Mouse (Mus musculus) mouse embryonic stem cell (cell line): ENCODE results near the gene Dop1b.
"Not testable (repeated sequence)": the region's sequence is repeated elsewhere in the genome, so short reads cannot be mapped to it uniquely, and the experiment has no call there.

Source experiments
- in situ Hi-C, 2 experiments: fragments of 300-500 bp; cut with MboI; formaldehyde crosslinking; loops; 1 replicate in 1 of 2; 3 replicates in 1 of 2; pipeline ENCODE4 v1.14.3; 2019 to 2020; ENCODE audit warnings: low sequenced_read_pairs in 2 of 2, low pct_unique_long_range_greater_than_20kb in 1 of 2, mixed read lengths in 1 of 2; ENCODE audit not compliant: unreplicated experiment in 1 of 2

Dop1b gene

GRCm38 (mm10) chr16:93711411-93712188, at the start of gene Dop1b:
Gene Dop1b (plus strand): TSS chr16:93711904.
- in situ Hi-C loops, result no loop called here

- in situ Hi-C loops, result no loop called here
These were observed 43.7 kb upstream of the Dop1b start for GRCm38 (mm10) chr16:93667976-93668375.

- in situ Hi-C loops, result no loop called here
These were observed 42.2 kb upstream of the Dop1b start for GRCm38 (mm10) chr16:93669521-93669920.

GRCm38 (mm10) chr16:93670466-93670865, 41.2 kb upstream of the Dop1b start:
- in situ Hi-C loops, result not testable (repeated sequence)

GRCm38 (mm10) chr16:93671064-93671463, 40.6 kb upstream of the Dop1b start:
- in situ Hi-C loops, result no loop called here

- in situ Hi-C loops, result no loop called here
These were observed 35.3 kb upstream of the Dop1b start for GRCm38 (mm10) chr16:93676376-93676775.

- in situ Hi-C loops, result no loop called here
These were observed 33.5 kb upstream of the Dop1b start for GRCm38 (mm10) chr16:93678206-93678605.

- in situ Hi-C loops, result no loop called here
These were observed 32.5 kb upstream of the Dop1b start for GRCm38 (mm10) chr16:93679165-93679564.

GRCm38 (mm10) chr16:93682156-93682688, 29.5 kb upstream of the Dop1b start:
- in situ Hi-C loops, result loop anchor here (10.0 kb wide), 1 partner anchor 103 kb away; no protein-coding TSS in a partner anchor

- in situ Hi-C loops, result loop anchor here (10.0 kb wide), 1 partner anchor 102 kb away; no protein-coding TSS in a partner anchor
These were observed 28.8 kb upstream of the Dop1b start, which contains the start of gene Cbr3 for GRCm38 (mm10) chr16:93682689-93683507. Gene Cbr3 (plus strand): TSS chr16:93683215.

GRCm38 (mm10) chr16:93683508-93684236, 28.0 kb upstream of the Dop1b start:
- in situ Hi-C loops, result loop anchor here (10.0 kb wide), 1 partner anchor 101 kb away; no protein-coding TSS in a partner anchor

GRCm38 (mm10) chr16:93684441-93684840, 27.3 kb upstream of the Dop1b start:
- in situ Hi-C loops, result loop anchor here (10.0 kb wide), 1 partner anchor 100 kb away; no protein-coding TSS in a partner anchor

- in situ Hi-C loops, result loop anchor here (10.0 kb wide), 1 partner anchor 99 kb away; no protein-coding TSS in a partner anchor
These were observed 25.9 kb upstream of the Dop1b start for GRCm38 (mm10) chr16:93685783-93686182.

- in situ Hi-C loops, result loop anchor here (10.0 kb wide), 1 partner anchor 98 kb away; no protein-coding TSS in a partner anchor
These were observed 25.3 kb upstream of the Dop1b start for GRCm38 (mm10) chr16:93686421-93686820.

- in situ Hi-C loops, result loop anchor here (10.0 kb wide), 1 partner anchor 98 kb away; no protein-coding TSS in a partner anchor
These were observed 24.8 kb upstream of the Dop1b start for GRCm38 (mm10) chr16:93686945-93687344.

- in situ Hi-C loops, result no loop called here
These were observed 20.4 kb upstream of the Dop1b start for GRCm38 (mm10) chr16:93691206-93691841.

GRCm38 (mm10) chr16:93692744-93693143, 19.0 kb upstream of the Dop1b start:
- in situ Hi-C loops, result no loop called here

- in situ Hi-C loops, result no loop called here
These were observed 4.6 kb upstream of the Dop1b start for GRCm38 (mm10) chr16:93707116-93707515.
